Mouse (Mus musculus): ENCODE data around the gene Triobp. TPM values are rescaled to one million over a fixed set of nuclear protein-coding genes. Genes with fewer than 3 reads are reported as not detected.
"Not testable (repeated sequence)": the region's sequence is repeated elsewhere in the genome, so short reads cannot be mapped to it uniquely, and the experiment has no call there.

Triobp gene
- polyA plus RNA-seq, 1 experiment from 2014 or later: 47.9 TPM

GRCm38 (mm10) chr15:79028237-79028738 lies 80.8 kb downstream of the Triobp start, which contains the start of gene H1f0:
TSS of gene H1f0 (plus strand) at chr15:79028450.
- WGBS: under 1% methylated on average over 51 of the region's 58 CpGs
- H3K9ac ChIP-seq (ENCODE audit: low read length): peak within 1 kb of the TSS; percentile 100
- peak; percentile 98 for DNase-seq (ENCODE audit: low spot score)
- H3K4me2 ChIP-seq (ENCODE audit: low read depth, severe bottlenecking): peak within 1 kb of the TSS; percentile 99
- H3K4me1 ChIP-seq (ENCODE audit: control insufficient read depth, insufficient read depth, low read length): peaks cover 24% of the 10 kb centered on the region
- ATAC-seq (ENCODE audit: insufficient number of reproducible peaks, low FRiP score, low TSS enrichment, low read depth): peak; percentile 79
- no peaks in the 10 kb centered on the region for H3K27me3 ChIP-seq (ENCODE audit: control insufficient read depth, insufficient read depth, low read length)
- peak within 1 kb of the TSS; percentile 82 for H3K4me3 ChIP-seq (ENCODE audit: low read depth, low read length)
- no peaks in the 10 kb centered on the region for H3K36me3 ChIP-seq (ENCODE audit: control insufficient read depth, insufficient read depth, low read length)
- peak within 1 kb of the TSS; percentile 98 for H3K27ac ChIP-seq (replicated peaks; ENCODE audit: low read depth, low read length)
- no peaks in the 10 kb centered on the region for H3K9me3 ChIP-seq (ENCODE audit: control insufficient read depth, low read length)

- peak overlapping the region; percentile 98 for H3K27ac ChIP-seq (replicated peaks; ENCODE audit: low read depth, low read length)
- no peaks in the 10 kb centered on the region for H3K36me3 ChIP-seq (ENCODE audit: control insufficient read depth, insufficient read depth, low read length)
- DNase-seq (ENCODE audit: low spot score) (peak; percentile 47), ATAC-seq (ENCODE audit: insufficient number of reproducible peaks, low FRiP score, low TSS enrichment, low read depth) (no peak)
- WGBS: 27% methylated on average over 16 of the region's 16 CpGs
- peak overlapping the region; percentile 100 for H3K9ac ChIP-seq (ENCODE audit: low read length)
- H3K4me2 ChIP-seq (ENCODE audit: low read depth, severe bottlenecking): peak overlapping the region; percentile 99
- H3K4me3 ChIP-seq (ENCODE audit: low read depth, low read length): peak overlapping the region; percentile 82
- H3K9me3 ChIP-seq (ENCODE audit: control insufficient read depth, low read length): no peaks in the 10 kb centered on the region
- no peaks in the 10 kb centered on the region for H3K27me3 ChIP-seq (ENCODE audit: control insufficient read depth, insufficient read depth, low read length)
- H3K4me1 ChIP-seq (ENCODE audit: control insufficient read depth, insufficient read depth, low read length): peaks cover 24% of the 10 kb centered on the region
These were observed 81.4 kb downstream of the Triobp start for GRCm38 (mm10) chr15:79028823-79029484.

GRCm38 (mm10) chr15:79029519-79030241 lies 82.2 kb downstream of the Triobp start:
- no peak for ATAC-seq (ENCODE audit: insufficient number of reproducible peaks, low FRiP score, low TSS enrichment, low read depth)
- Histone ChIP-seq H3K9me3 (ENCODE audit: control insufficient read depth, low read length) (no peaks in the 10 kb centered on the region), H3K36me3 (ENCODE audit: control insufficient read depth, insufficient read depth, low read length) (no peaks in the 10 kb centered on the region), H3K4me2 (ENCODE audit: low read depth, severe bottlenecking) (peak overlapping the region; percentile 99), H3K4me1 (ENCODE audit: control insufficient read depth, insufficient read depth, low read length) (peaks cover 24% of the 10 kb centered on the region), H3K4me3 (ENCODE audit: low read depth, low read length) (peak overlapping the region; percentile 82), H3K27ac (replicated peaks; ENCODE audit: low read depth, low read length) (peak overlapping the region; percentile 32; the same call in 1 of the 2 replicates), H3K27me3 (ENCODE audit: control insufficient read depth, insufficient read depth, low read length) (no peaks in the 10 kb centered on the region), H3K9ac (ENCODE audit: low read length) (peak overlapping the region; percentile 31)
- WGBS: 16% methylated on average over 11 of the region's 11 CpGs
- DNase-seq (ENCODE audit: low spot score): peak; percentile 55

- no peaks in the 10 kb centered on the region for H3K27me3 ChIP-seq (ENCODE audit: control insufficient read depth, insufficient read depth, low read length)
- no peak overlapping the region for H3K27ac ChIP-seq (replicated peaks; ENCODE audit: low read depth, low read length)
- H3K9me3 ChIP-seq (ENCODE audit: control insufficient read depth, low read length): no peaks in the 10 kb centered on the region
- H3K9ac ChIP-seq (ENCODE audit: low read length): peak overlapping the region; percentile 38
- peaks cover 21% of the 10 kb centered on the region for H3K4me1 ChIP-seq (ENCODE audit: control insufficient read depth, insufficient read depth, low read length)
- H3K36me3 ChIP-seq (ENCODE audit: control insufficient read depth, insufficient read depth, low read length): no peaks in the 10 kb centered on the region
- H3K4me2 ChIP-seq (ENCODE audit: low read depth, severe bottlenecking): peak overlapping the region; percentile 99
- peak; percentile 93 for DNase-seq (ENCODE audit: low spot score)
- WGBS: under 1% methylated on average over 52 of the region's 52 CpGs
- ATAC-seq (ENCODE audit: insufficient number of reproducible peaks, low FRiP score, low TSS enrichment, low read depth): peak; percentile 85
- peak overlapping the region; percentile 82 for H3K4me3 ChIP-seq (ENCODE audit: low read depth, low read length)
These were observed 83.3 kb downstream of the Triobp start for GRCm38 (mm10) chr15:79030551-79031435.

- not testable (repeated sequence) for ATAC-seq (ENCODE audit: insufficient number of reproducible peaks, low FRiP score, low TSS enrichment, low read depth); DNase-seq (ENCODE audit: low spot score); H3K4me3 ChIP-seq (ENCODE audit: low read depth, low read length); H3K27me3 ChIP-seq (ENCODE audit: control insufficient read depth, insufficient read depth, low read length); H3K9ac ChIP-seq (ENCODE audit: low read length); H3K36me3 ChIP-seq (ENCODE audit: control insufficient read depth, insufficient read depth, low read length); H3K27ac ChIP-seq (replicated peaks; ENCODE audit: low read depth, low read length); H3K9me3 ChIP-seq (ENCODE audit: control insufficient read depth, low read length); H3K4me2 ChIP-seq (ENCODE audit: low read depth, severe bottlenecking)
- 89% methylated on average over 5 of the region's 5 CpGs for WGBS
- peaks cover 16% of the 10 kb centered on the region for H3K4me1 ChIP-seq (ENCODE audit: control insufficient read depth, insufficient read depth, low read length)
These were observed 84.4 kb downstream of the Triobp start for GRCm38 (mm10) chr15:79031908-79032307.

- H3K4me2 ChIP-seq (ENCODE audit: low read depth, severe bottlenecking): no peak overlapping the region; the same call in 1 of the 2 replicates
- peaks cover 22% of the 10 kb centered on the region for H3K27me3 ChIP-seq (ENCODE audit: control insufficient read depth, insufficient read depth, low read length)
- no peak overlapping the region for H3K9ac ChIP-seq (ENCODE audit: low read length)
- H3K4me3 ChIP-seq (ENCODE audit: low read depth, low read length): no peak overlapping the region
- no peaks in the 10 kb centered on the region for H3K36me3 ChIP-seq (ENCODE audit: control insufficient read depth, insufficient read depth, low read length)
- 12% methylated on average over 14 of the region's 14 CpGs for WGBS
- H3K27ac ChIP-seq (replicated peaks; ENCODE audit: low read depth, low read length): no peak overlapping the region
- H3K4me1 ChIP-seq (ENCODE audit: control insufficient read depth, insufficient read depth, low read length): peaks cover 13% of the 10 kb centered on the region
- H3K9me3 ChIP-seq (ENCODE audit: control insufficient read depth, low read length): peaks cover 2% of the 10 kb centered on the region; the same call in 1 of the 2 replicates
- DNase-seq (ENCODE audit: low spot score) (peak; percentile 85), ATAC-seq (ENCODE audit: insufficient number of reproducible peaks, low FRiP score, low TSS enrichment, low read depth) (no peak)
These were observed 90.4 kb downstream of the Triobp start for GRCm38 (mm10) chr15:79037913-79038328.

- Histone ChIP-seq H3K9ac (ENCODE audit: low read length) (peak overlapping the region; percentile 7; the same call in 1 of the 2 replicates), H3K9me3 (ENCODE audit: control insufficient read depth, low read length) (peaks cover 2% of the 10 kb centered on the region; the same call in 1 of the 2 replicates), H3K4me2 (ENCODE audit: low read depth, severe bottlenecking) (no peak overlapping the region), H3K36me3 (ENCODE audit: control insufficient read depth, insufficient read depth, low read length) (no peaks in the 10 kb centered on the region), H3K4me3 (ENCODE audit: low read depth, low read length) (no peak overlapping the region), H3K27ac (replicated peaks; ENCODE audit: low read depth, low read length) (no peak overlapping the region), H3K4me1 (ENCODE audit: control insufficient read depth, insufficient read depth, low read length) (peaks cover 13% of the 10 kb centered on the region), H3K27me3 (ENCODE audit: control insufficient read depth, insufficient read depth, low read length) (peaks cover 26% of the 10 kb centered on the region)
- WGBS: 74% methylated on average over 10 of the region's 10 CpGs
- DNase-seq (ENCODE audit: low spot score) (no peak), ATAC-seq (ENCODE audit: insufficient number of reproducible peaks, low FRiP score, low TSS enrichment, low read depth) (no peak)
These were observed 90.8 kb downstream of the Triobp start for GRCm38 (mm10) chr15:79038331-79038730.
